Mouse (Mus musculus) gastrocnemius, adult 8-10 months (tissue): ENCODE measurements around the gene Sdf4. TPM values are rescaled to one million over a fixed set of nuclear protein-coding genes. Genes with fewer than 3 reads are reported as not detected.

Experiments used
- DNase-seq, 2 experiments: peaks; one replicate each; pipeline ENCODE4 v3.0.0; 2022; ENCODE audit warnings: low spot score in 2 of 2
- total RNA-seq, 4 experiments: library from RNA; stranded (reverse); gene quantifications; 2 replicates each; pipeline ENCODE4 v1.2.4; 2022

Gene Sdf4
- 10 to 100 TPM; 68.8 to 85.8 (median 77.5) TPM for total RNA-seq

GRCm38 (mm10) chr4:155992241-155992905 is at the start of gene Sdf4, which contains the start of gene B3galt6:
Gene Sdf4, plus strand, starts transcription at chr4:155992872.
Gene B3galt6, minus strand, starts transcription at chr4:155992649.
- peak; percentile 74 to 81 for DNase-seq

- DNase-seq = peak; percentile 43 to 51
Measured at GRCm38 (mm10) chr4:155943049-155943452, 49.6 kb upstream of the Sdf4 start.

DNA sequence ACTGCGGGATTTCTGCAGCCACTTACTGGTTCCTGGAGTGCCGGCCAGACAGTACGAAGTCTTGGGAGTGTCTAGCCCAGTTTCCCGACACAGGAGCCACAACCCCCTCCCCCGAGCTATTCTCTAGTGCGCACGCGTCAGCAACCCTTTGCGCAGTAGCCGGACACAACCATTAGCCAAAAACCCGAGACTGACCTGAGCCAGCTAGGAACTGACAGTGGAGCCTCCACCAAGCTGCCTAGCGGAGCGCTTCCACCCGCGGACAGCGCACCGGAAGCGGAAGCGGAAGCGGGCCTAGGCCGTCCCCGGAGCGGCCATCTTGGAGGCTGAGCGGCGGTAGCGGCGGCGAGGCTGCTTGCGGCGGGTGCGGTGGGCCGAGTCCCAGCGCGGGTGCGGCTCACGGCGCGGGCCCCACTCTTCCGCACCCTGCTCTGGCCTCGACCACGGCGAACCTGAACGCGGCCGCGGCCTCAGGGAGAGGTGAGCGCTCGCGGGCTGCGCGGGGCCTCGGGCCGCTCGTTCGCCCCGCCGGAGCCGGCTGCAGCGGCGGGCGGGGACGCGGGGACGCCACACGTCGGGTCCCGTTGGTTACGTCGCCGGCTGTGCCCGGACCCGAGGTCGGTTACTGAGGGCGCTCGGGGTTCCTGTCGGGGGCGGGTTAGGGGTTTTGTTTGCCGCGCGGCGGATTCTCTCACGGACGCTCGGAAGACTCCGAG is 49.0 kb upstream of the Sdf4 start, which contains the start of gene Ube2j2:
TSS of gene Ube2j2 (plus strand) at position 298 of the 716 bp plus-strand sequence.
- peak; percentile 91 to 94 for DNase-seq

DNA sequence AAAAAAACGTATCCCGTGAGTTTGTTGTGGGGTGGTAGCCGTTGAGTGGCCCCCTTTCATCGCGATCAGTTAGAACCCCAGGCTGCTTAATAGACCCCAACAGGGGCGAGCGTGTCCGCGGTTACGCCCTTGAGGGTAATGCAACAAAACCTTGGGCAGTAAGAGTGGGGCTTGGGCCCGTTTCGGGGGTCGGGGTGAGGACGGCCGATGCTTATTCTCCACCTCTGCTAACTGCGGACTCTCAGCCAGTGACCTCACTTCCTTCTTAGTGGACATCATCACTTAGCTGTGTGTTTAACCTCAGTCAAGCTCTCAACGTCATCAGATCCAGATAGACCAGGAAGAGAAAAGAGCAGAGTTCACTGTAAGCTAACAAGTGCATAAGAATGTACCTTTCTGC is 48.4 kb upstream of the Sdf4 start:
- DNase-seq = no peak

- no peak for DNase-seq
Measured at GRCm38 (mm10) chr4:155947094-155947493, 45.6 kb upstream of the Sdf4 start.

- no peak for DNase-seq
Measured at GRCm38 (mm10) chr4:155955491-155955890, 37.2 kb upstream of the Sdf4 start.

GRCm38 (mm10) chr4:155959275-155959674 is 33.4 kb upstream of the Sdf4 start:
- peak; percentile 50 to 62 for DNase-seq

DNA sequence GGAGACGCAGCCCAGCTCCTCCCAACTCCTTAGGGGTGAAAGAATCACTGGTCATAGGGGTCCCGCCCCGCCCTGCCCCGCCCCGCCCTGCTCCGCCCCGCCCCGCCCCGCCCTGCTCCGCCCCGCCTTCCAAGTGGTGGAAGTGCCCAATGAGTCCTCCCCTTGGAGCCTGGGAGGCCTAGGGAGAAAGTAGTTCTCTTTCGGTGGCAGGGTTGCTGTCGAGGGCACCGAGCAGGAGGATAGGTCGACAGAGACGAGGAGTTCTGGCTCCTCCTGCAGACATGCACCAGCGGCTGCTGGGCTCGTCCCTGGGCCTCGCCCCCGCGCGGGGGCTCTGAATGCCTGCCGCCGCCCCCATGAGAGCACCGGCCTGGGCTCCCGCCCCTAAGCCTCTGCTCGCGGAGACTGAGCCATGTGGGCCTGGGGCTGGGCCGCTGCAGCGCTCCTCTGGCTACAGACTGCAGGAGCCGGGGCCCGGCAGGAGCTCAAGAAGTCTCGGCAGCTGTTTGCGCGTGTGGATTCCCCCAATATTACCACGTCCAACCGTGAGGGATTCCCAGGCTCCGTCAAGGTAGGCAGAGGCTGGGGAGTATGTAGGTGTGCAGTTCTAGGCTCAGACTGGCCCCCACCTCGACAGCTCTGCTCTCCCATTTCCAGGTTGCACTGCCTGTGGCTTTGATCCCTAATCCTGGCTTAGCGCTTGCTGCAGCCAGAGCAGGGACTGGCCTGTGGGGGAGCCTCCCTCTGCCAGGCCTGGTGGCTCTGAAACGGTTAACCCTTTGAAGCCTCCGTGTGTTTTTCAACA is 30.3 kb upstream of the Sdf4 start, which contains the start of gene C1qtnf12:
TSS of gene C1qtnf12 (plus strand) at position 152 of the 805 bp plus-strand sequence.
- peak; percentile 5 to 20 for DNase-seq

- no peak for DNase-seq
Measured at GRCm38 (mm10) chr4:155963106-155963505, 29.6 kb upstream of the Sdf4 start.

DNA sequence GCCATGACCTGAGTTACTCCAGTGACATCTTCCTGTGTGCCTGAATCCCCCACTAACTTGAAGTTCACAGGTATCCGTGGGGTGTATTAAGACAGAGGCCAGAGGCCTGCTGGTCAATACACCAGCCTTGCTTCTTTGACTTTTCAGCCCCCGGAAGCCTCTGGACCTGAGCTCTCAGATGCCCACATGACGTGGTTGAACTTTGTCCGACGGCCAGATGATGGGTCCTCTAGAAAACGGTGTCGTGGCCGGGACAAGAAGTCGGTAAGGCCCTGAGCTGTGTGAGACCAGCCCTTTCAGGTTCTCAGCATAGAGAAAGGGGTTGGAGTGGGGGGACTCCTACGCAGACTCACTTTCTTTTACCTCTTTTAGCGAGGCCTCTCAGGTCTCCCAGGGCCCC is 28.3 kb upstream of the Sdf4 start:
- no peak for DNase-seq

GRCm38 (mm10) chr4:155969043-155969653 is 23.5 kb upstream of the Sdf4 start:
- no peak for DNase-seq

DNA sequence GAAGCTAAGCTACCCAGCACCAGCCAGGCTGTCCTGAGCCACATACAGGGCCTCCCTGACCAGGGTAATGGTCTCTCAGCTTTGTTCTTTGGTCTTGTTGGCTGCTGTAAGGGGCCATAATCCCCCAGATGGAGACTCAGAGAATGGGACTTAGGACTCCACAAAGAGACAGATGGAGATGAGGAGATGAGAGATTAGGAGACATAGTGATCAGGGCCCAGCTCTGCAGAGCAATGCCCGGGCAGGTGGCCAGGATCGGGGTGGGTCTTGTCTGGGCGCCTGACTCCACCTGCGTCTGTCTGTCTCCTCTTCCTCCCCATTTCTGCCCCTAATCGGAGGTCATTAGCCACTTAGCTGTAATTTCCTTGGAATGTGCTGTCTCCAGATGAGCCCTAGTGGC is 22.4 kb upstream of the Sdf4 start:
- DNase-seq = no peak

DNA sequence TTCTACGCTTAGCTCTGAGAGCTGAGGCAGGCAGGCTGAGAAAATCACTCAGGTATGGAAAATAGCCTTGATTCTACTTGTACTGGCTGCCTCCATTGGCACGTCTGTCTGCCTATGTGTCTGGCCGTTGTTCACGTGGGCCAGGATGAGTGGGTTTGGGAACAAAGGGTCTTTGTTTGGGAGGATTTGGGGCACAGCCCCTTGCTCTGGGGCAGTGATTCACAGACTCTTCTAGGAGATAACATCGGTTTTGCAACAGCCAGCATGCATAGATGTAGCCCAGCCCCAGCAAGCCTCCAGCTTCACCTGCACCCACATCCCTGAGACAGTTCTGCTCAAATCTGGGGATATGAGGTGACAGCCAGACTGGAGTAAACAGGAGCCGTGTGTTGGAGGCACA is 20.0 kb upstream of the Sdf4 start:
- DNase-seq = no peak

- no peak for DNase-seq
Measured at GRCm38 (mm10) chr4:155973239-155973638, 19.4 kb upstream of the Sdf4 start.

DNA sequence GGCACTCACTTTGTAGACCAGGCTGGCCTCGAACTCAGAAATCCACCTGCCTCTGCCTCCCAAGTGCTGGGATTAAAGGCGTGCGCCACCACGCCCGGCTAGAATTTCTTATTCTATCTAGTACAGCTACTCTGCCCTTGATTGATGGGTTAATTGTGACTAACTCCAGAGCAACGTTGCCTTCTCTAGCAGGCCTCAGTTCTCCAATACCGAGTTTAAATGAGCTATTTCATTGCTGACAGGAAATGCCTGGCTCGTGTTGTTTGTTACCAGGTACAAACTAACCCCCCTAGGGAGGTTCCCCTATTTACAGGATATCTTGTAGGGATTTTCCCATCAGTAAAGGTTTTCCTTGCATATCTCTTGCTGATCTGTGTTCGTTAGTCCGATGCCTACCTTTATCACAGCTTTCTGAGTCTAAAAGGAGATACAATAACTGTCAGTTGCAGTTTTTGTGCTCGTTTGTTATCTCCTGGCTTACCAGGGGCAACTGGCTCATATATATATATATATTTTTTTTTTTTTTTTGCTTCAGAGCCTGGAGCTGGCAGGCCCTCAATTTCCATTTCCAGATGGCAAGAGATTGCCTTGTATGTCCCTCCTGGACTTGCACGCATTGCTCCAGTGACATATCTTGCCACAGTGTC is 11.1 kb upstream of the Sdf4 start:
- DNase-seq = no peak

GRCm38 (mm10) chr4:155983788-155984187 is 8.9 kb upstream of the Sdf4 start:
- DNase-seq = no peak

DNA sequence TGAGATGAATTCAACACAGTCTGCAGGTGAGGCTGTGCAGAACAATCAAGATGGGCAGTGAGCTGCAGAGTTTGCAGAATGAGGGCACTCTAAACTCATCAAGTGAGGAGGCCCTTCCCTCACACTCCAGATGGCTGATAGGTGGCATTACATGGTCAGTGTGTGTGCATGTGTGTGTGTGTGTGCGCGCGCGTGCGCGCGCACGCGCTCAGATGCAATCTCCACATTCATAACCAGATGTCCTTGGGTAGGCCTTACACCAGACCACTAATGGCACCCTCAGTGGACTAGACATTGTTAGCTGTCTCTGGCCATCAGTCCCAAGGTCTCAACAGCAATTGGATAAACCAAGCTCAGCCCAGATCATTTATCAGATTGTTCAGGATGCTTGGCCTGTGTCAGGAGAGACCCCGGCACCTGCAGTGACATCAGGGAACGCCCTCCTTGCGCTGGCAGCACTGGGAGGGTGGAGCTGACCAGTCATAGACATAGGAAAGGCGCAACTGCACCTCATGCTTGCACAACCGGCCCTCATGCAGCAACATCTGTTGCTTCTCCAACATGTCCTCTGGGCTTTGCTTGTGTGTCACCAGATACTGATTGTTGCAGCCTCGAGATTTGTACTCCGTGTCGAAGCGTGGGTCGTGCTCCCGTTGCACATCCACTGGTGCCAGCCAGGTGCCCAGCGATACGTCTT is 1.3 kb upstream of the Sdf4 start:
- no peak for DNase-seq

- DNase-seq = no peak
Measured at GRCm38 (mm10) chr4:155991908-155992230, 803 bp upstream of the Sdf4 start.

- DNase-seq = peak; percentile 92 to 94
Measured at GRCm38 (mm10) chr4:155992906-155993547, 355 bp downstream of the Sdf4 start.

GRCm38 (mm10) chr4:155993606-155994005 is 934 bp downstream of the Sdf4 start:
- no peak for DNase-seq
